Mouse (Mus musculus): ENCODE data around the gene Scnm1.

GRCm38 (mm10) chr3:95140289-95140595 lies 6.4 kb upstream of the Scnm1 start:
- TF ChIP-seq POLR2A (IDR thresholded peaks at IDR 0.05; ENCODE audit: borderline replicate concordance, insufficient read depth, low read length) (no peak), CTCF (IDR thresholded peaks at IDR 0.05; ENCODE audit: borderline replicate concordance, insufficient read depth, low read depth, low read length) (no peak)

Data from cerebellum, adult 2 months (tissue).